Mouse (Mus musculus): Measurements from ENCODE around the gene Reep6. TPM values are rescaled to one million over a fixed set of nuclear protein-coding genes. Genes with fewer than 3 reads are reported as not detected.

The Reep6 gene
- polyA plus RNA-seq, 1 experiment from 2014 or later, result 11.7 TPM

DNA sequence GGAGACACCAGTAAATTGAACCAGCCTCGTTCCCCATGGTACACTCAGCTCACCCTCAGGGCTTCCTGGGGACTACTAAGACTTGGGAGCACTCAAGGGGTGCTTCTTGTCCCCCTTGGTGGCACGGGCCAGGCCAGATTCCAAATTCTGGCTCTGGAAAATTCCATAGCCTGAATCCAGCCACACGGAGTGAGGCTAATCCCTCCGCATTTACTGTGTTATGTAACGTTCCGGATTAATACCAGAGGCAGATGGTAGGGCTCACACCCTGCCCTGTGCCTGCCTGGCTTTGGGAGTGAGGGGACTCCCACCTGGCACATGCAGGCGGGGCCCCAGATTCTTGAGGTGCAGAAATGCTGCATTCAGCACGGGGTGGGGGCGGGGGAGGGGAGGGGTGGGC is 25.7 kb downstream of the Reep6 start:
- 12% methylated on average over 8 of the region's 9 CpGs for WGBS
- no peak overlapping the region for H3K4me2 ChIP-seq (ENCODE audit: low read length)
- H3K27me3 ChIP-seq (ENCODE audit: insufficient read depth, low read length), result peaks cover 32% of the 10 kb centered on the region
- H3K27ac ChIP-seq, result no peak overlapping the region
- no peak for TF ChIP-seq CTCF (IDR thresholded peaks at IDR 0.05; ENCODE audit: low read depth)
- DNase-seq (ENCODE audit: low spot score), result no peak
- no peaks in the 10 kb centered on the region for H3K9me3 ChIP-seq (replicated peaks; ENCODE audit: low read length)
- H3K36me3 ChIP-seq (ENCODE audit: insufficient read depth, low read length), result no peaks in the 10 kb centered on the region
- no peak for ATAC-seq (replicated peaks; ENCODE audit: low FRiP score, low read depth)
- peaks cover 13% of the 10 kb centered on the region; the same call in 1 of the 2 replicates for H3K4me1 ChIP-seq (replicated peaks; ENCODE audit: insufficient read depth, low read length)
- no peak overlapping the region for H3K9ac ChIP-seq (ENCODE audit: low read depth, low read length)
- no peak overlapping the region for H3K4me3 ChIP-seq (replicated peaks; ENCODE audit: low read depth, low read length)

GRCm38 (mm10) chr10:80356001-80356682 is 26.4 kb downstream of the Reep6 start, which contains the start of gene Plk5:
Gene Plk5 (plus strand): TSS chr10:80356459.
- Histone ChIP-seq H3K9me3 (replicated peaks; ENCODE audit: low read length) (no peaks in the 10 kb centered on the region), H3K4me2 (ENCODE audit: low read length) (peak within 1 kb of the TSS; percentile 53), H3K9ac (ENCODE audit: low read depth, low read length) (no peak within 1 kb of the TSS; the same call in 1 of the 2 replicates), H3K27ac (no peak within 1 kb of the TSS), H3K4me3 (replicated peaks; ENCODE audit: low read depth, low read length) (peak within 1 kb of the TSS; percentile 27), H3K27me3 (ENCODE audit: insufficient read depth, low read length) (peaks cover 32% of the 10 kb centered on the region), H3K36me3 (ENCODE audit: insufficient read depth, low read length) (no peaks in the 10 kb centered on the region), H3K4me1 (replicated peaks; ENCODE audit: insufficient read depth, low read length) (peaks cover 13% of the 10 kb centered on the region; the same call in 1 of the 2 replicates)
- WGBS, result under 1% methylated on average over 52 of the region's 53 CpGs
- DNase-seq (ENCODE audit: low spot score), result no peak
- no peak for TF ChIP-seq CTCF (IDR thresholded peaks at IDR 0.05; ENCODE audit: low read depth)
- no peak for ATAC-seq (replicated peaks; ENCODE audit: low FRiP score, low read depth)

- H3K4me3 ChIP-seq (replicated peaks; ENCODE audit: low read depth, low read length), result peak overlapping the region; percentile 27
- no peaks in the 10 kb centered on the region for H3K36me3 ChIP-seq (ENCODE audit: insufficient read depth, low read length)
- peak overlapping the region; percentile 53 for H3K4me2 ChIP-seq (ENCODE audit: low read length)
- H3K27me3 ChIP-seq (ENCODE audit: insufficient read depth, low read length), result peaks cover 32% of the 10 kb centered on the region
- no peak overlapping the region for H3K27ac ChIP-seq
- H3K4me1 ChIP-seq (replicated peaks; ENCODE audit: insufficient read depth, low read length), result peaks cover 13% of the 10 kb centered on the region; the same call in 1 of the 2 replicates
- 2% methylated on average over 33 of the region's 34 CpGs for WGBS
- H3K9me3 ChIP-seq (replicated peaks; ENCODE audit: low read length), result no peaks in the 10 kb centered on the region
- TF ChIP-seq CTCF (IDR thresholded peaks at IDR 0.05; ENCODE audit: low read depth), result no peak
- DNase-seq (ENCODE audit: low spot score) (no peak), ATAC-seq (replicated peaks; ENCODE audit: low FRiP score, low read depth) (no peak)
- H3K9ac ChIP-seq (ENCODE audit: low read depth, low read length), result no peak overlapping the region; the same call in 1 of the 2 replicates
These were observed 27.0 kb downstream of the Reep6 start for GRCm38 (mm10) chr10:80356737-80357136.

- Histone ChIP-seq H3K27me3 (ENCODE audit: insufficient read depth, low read length) (peaks cover 32% of the 10 kb centered on the region), H3K9ac (ENCODE audit: low read depth, low read length) (no peak overlapping the region), H3K9me3 (replicated peaks; ENCODE audit: low read length) (no peaks in the 10 kb centered on the region), H3K36me3 (ENCODE audit: insufficient read depth, low read length) (no peaks in the 10 kb centered on the region), H3K27ac (no peak overlapping the region), H3K4me2 (ENCODE audit: low read length) (peak overlapping the region; percentile 42), H3K4me3 (replicated peaks; ENCODE audit: low read depth, low read length) (no peak overlapping the region), H3K4me1 (replicated peaks; ENCODE audit: insufficient read depth, low read length) (peaks cover 13% of the 10 kb centered on the region; the same call in 1 of the 2 replicates)
- DNase-seq (ENCODE audit: low spot score), result no peak
- 27% methylated on average over 7 of the region's 7 CpGs for WGBS
- no peak for ATAC-seq (replicated peaks; ENCODE audit: low FRiP score, low read depth)
- no peak for TF ChIP-seq CTCF (IDR thresholded peaks at IDR 0.05; ENCODE audit: low read depth)
These were observed 27.6 kb downstream of the Reep6 start for GRCm38 (mm10) chr10:80357336-80357735.

DNA sequence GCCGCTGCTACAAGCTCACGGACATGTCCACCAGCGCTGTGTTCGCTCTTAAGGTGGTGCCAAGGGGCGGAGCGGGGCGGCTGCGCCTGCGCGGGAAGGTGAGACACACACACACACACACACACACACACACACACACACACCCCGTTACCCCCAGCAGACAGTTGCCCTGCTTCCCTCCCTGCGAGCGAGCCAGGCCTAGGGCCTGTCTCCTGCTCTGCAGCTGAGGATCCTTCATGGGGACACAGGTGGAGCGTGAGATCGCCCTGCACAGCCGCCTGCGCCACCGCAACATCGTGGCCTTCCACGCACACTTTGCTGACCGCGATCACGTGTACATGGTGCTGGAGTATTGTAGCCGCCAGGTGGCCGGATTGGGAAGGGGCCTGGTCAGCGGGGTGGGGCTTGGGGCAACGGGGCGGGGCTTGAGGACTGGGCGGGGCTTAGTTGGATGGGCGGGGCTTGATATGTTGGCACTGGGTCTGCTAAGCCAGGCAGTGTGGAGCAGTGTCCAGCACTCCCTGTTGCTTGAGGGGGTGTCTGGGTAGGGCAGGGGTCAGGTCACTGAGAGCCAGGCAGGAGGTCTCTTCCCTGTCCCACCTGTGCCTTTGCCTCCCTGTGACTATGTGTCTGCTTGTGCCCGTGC is 28.4 kb downstream of the Reep6 start:
- DNase-seq (ENCODE audit: low spot score), result no peak
- no peak overlapping the region for H3K27ac ChIP-seq

GRCm38 (mm10) chr10:80363734-80364133 is 34.0 kb downstream of the Reep6 start:
- ATAC-seq (replicated peaks; ENCODE audit: low FRiP score, low read depth), result no peak

More for the DNA sequence above, 28.4 kb downstream of the Reep6 start:
- ATAC-seq (replicated peaks; ENCODE audit: low FRiP score, low read depth), result peak; percentile 55
- no peaks in the 10 kb centered on the region for H3K9me3 ChIP-seq (replicated peaks; ENCODE audit: low read length)
- H3K27me3 ChIP-seq (ENCODE audit: insufficient read depth, low read length), result peaks cover 32% of the 10 kb centered on the region
- no peak overlapping the region for H3K4me3 ChIP-seq (replicated peaks; ENCODE audit: low read depth, low read length)
- H3K4me2 ChIP-seq (ENCODE audit: low read length), result peak overlapping the region; percentile 42
- 0 out of 2 replicates have a peak overlapping the region, but pooled peaks have one; percentile 23 for H3K9ac ChIP-seq (ENCODE audit: low read depth, low read length)
- 5% methylated on average over 31 of the region's 31 CpGs for WGBS
- no peaks in the 10 kb centered on the region for H3K36me3 ChIP-seq (ENCODE audit: insufficient read depth, low read length)
- peak; percentile 48 for TF ChIP-seq CTCF (IDR thresholded peaks at IDR 0.05; ENCODE audit: low read depth)
- peaks cover 13% of the 10 kb centered on the region; the same call in 1 of the 2 replicates for H3K4me1 ChIP-seq (replicated peaks; ENCODE audit: insufficient read depth, low read length)

More at GRCm38 (mm10) chr10:80363734-80364133, 34.0 kb downstream of the Reep6 start:
- no peak for DNase-seq (ENCODE audit: low spot score)
- Histone ChIP-seq H3K4me3 (replicated peaks; ENCODE audit: low read depth, low read length) (no peak overlapping the region), H3K27me3 (ENCODE audit: insufficient read depth, low read length) (no peaks in the 10 kb centered on the region), H3K4me2 (ENCODE audit: low read length) (no peak overlapping the region), H3K27ac (no peak overlapping the region), H3K36me3 (ENCODE audit: insufficient read depth, low read length) (no peaks in the 10 kb centered on the region), H3K9me3 (replicated peaks; ENCODE audit: low read length) (no peaks in the 10 kb centered on the region), H3K4me1 (replicated peaks; ENCODE audit: insufficient read depth, low read length) (no peaks in the 10 kb centered on the region), H3K9ac (ENCODE audit: low read depth, low read length) (no peak overlapping the region)
- TF ChIP-seq CTCF (IDR thresholded peaks at IDR 0.05; ENCODE audit: low read depth), result no peak
- 25% methylated on average over 6 of the region's 6 CpGs for WGBS
